Mouse (Mus musculus) embryonic facial prominence, embryonic 10.5 days (tissue): ENCODE data around the gene Mrpl51. TPM values are rescaled to one million over a fixed set of nuclear protein-coding genes. Genes with fewer than 3 reads are reported as not detected.

Experiments used
- DNase-seq: peaks from one replicate; pipeline ENCODE4 v3.0.0-alpha.2; 2017; ENCODE audit warnings: low spot score
- H3K27ac ChIP-seq: fragments of 300-500 bp; sonication (generic); replicated peaks from 2 replicates; pipeline ENCODE4 v1.5.1; 2016; ENCODE audit warnings: mild to moderate bottlenecking
- H3K27me3 ChIP-seq: fragments of 300-500 bp; sonication (generic); replicated peaks from 2 replicates; pipeline ENCODE4 v1.6.1; 2016; ENCODE audit warnings: low read depth, mild to moderate bottlenecking; ENCODE audit not compliant: poor library complexity, severe bottlenecking
- H3K36me3 ChIP-seq: fragments of 300-500 bp; sonication (generic); replicated peaks from 2 replicates; pipeline ENCODE4 v1.6.1; 2016; ENCODE audit warnings: mild to moderate bottlenecking, moderate library complexity
- H3K4me1 ChIP-seq: fragments of 300-500 bp; sonication (generic); 2 replicates; pipeline ENCODE4 v1.6.1; 2016
- H3K4me3 ChIP-seq: fragments of 300-500 bp; sonication (generic); 2 replicates; pipeline ENCODE4 v1.5.1; 2016; ENCODE audit warnings: mild to moderate bottlenecking, moderate library complexity
- H3K9me3 ChIP-seq: fragments of 300-500 bp; sonication (generic); 2 replicates; pipeline ENCODE4 v1.6.1; 2016; ENCODE audit warnings: mild to moderate bottlenecking
- WGBS: fragments of 180-500 bp; shearing (Covaris S2); methylation state at CpG from one replicate; pipeline ENCODE4 v1.1.7; 2016; 5-methylcytosine and 5-hydroxymethylcytosine counted together
- polyA plus RNA-seq: library from polyadenylated mRNA; unstranded; fragments of >200 nt; fragmentation: Nextera tagmentation; extraction: Ambion mirVana; gene quantifications from 2 replicates; pipeline ENCODE4 v1.2.1, GENCODE M21; 2016

Mrpl51 gene
- polyA plus RNA-seq, 1 experiment from 2014 or later: 214 TPM

GRCm38 (mm10) chr6:125213129-125213528, 21.5 kb downstream of the Mrpl51 start:
- Histone ChIP-seq H3K9me3 (no peaks in the 10 kb centered on the region), H3K27ac (no peak overlapping the region), H3K4me3 (no peak overlapping the region), H3K36me3 (no peaks in the 10 kb centered on the region), H3K27me3 (peaks cover 34% of the 10 kb centered on the region), H3K4me1 (peaks cover 11% of the 10 kb centered on the region)
- no peak for DNase-seq
- 76% methylated on average over 6 of the region's 6 CpGs for WGBS

- H3K4me1 ChIP-seq: peaks cover 11% of the 10 kb centered on the region
- H3K4me3 ChIP-seq: no peak overlapping the region
- H3K27ac ChIP-seq: no peak overlapping the region
- WGBS: 81% methylated on average over 6 of the region's 6 CpGs
- H3K36me3 ChIP-seq: no peaks in the 10 kb centered on the region
- peaks cover 34% of the 10 kb centered on the region for H3K27me3 ChIP-seq
- no peaks in the 10 kb centered on the region for H3K9me3 ChIP-seq
- no peak for DNase-seq
These were observed 22.1 kb downstream of the Mrpl51 start for GRCm38 (mm10) chr6:125213715-125214114.

GRCm38 (mm10) chr6:125215148-125215954, 23.8 kb downstream of the Mrpl51 start, which contains the start of gene Vamp1:
TSS of gene Vamp1 (plus strand) at chr6:125215551.
- Histone ChIP-seq H3K27me3 (peaks cover 34% of the 10 kb centered on the region), H3K4me3 (peak within 1 kb of the TSS; percentile 82), H3K36me3 (no peaks in the 10 kb centered on the region), H3K27ac (peak within 1 kb of the TSS; percentile 81), H3K9me3 (no peaks in the 10 kb centered on the region), H3K4me1 (peaks cover 11% of the 10 kb centered on the region)
- peak; percentile 91 for DNase-seq
- under 1% methylated on average over 48 of the region's 48 CpGs for whole genome bisulfite sequencing

- H3K27ac ChIP-seq: no peak overlapping the region
- WGBS: 90% methylated on average over 2 of the region's 2 CpGs
These were observed 25.3 kb downstream of the Mrpl51 start for GRCm38 (mm10) chr6:125216898-125217297.

GRCm38 (mm10) chr6:125217899-125218298, 26.3 kb downstream of the Mrpl51 start:
- peaks cover 11% of the 10 kb centered on the region for H3K4me1 ChIP-seq
- peaks cover 27% of the 10 kb centered on the region for H3K27me3 ChIP-seq
- DNase-seq: no peak
- no peak overlapping the region for H3K4me3 ChIP-seq
- H3K27ac ChIP-seq: no peak overlapping the region
- 91% methylated on average over 11 of the region's 11 CpGs for WGBS
- no peaks in the 10 kb centered on the region for H3K9me3 ChIP-seq
- H3K36me3 ChIP-seq: no peaks in the 10 kb centered on the region

More at GRCm38 (mm10) chr6:125216898-125217297, 25.3 kb downstream of the Mrpl51 start:
- Histone ChIP-seq H3K27me3 (peaks cover 34% of the 10 kb centered on the region), H3K36me3 (no peaks in the 10 kb centered on the region), H3K9me3 (no peaks in the 10 kb centered on the region), H3K4me1 (peaks cover 11% of the 10 kb centered on the region), H3K4me3 (no peak overlapping the region)
- no peak for DNase-seq

GRCm38 (mm10) chr6:125218963-125219362, 27.4 kb downstream of the Mrpl51 start:
- peaks cover 17% of the 10 kb centered on the region for H3K27me3 ChIP-seq
- peak; percentile 39 for DNase-seq
- H3K36me3 ChIP-seq: no peaks in the 10 kb centered on the region
- H3K27ac ChIP-seq: no peak overlapping the region
- no peaks in the 10 kb centered on the region for H3K9me3 ChIP-seq
- 80% methylated on average over 4 of the region's 4 CpGs for WGBS
- H3K4me1 ChIP-seq: peaks cover 11% of the 10 kb centered on the region
- no peak overlapping the region for H3K4me3 ChIP-seq

- no peaks in the 10 kb centered on the region for H3K36me3 ChIP-seq
- H3K27ac ChIP-seq: no peak overlapping the region
- peaks cover 4% of the 10 kb centered on the region for H3K4me1 ChIP-seq
- 91% methylated on average over 20 of the region's 20 CpGs for WGBS
- peaks cover 14% of the 10 kb centered on the region for H3K27me3 ChIP-seq
- H3K9me3 ChIP-seq: no peaks in the 10 kb centered on the region
- no peak overlapping the region; the same call in 1 of the 2 replicates for H3K4me3 ChIP-seq
- DNase-seq: no peak
These were observed 29.6 kb downstream of the Mrpl51 start for GRCm38 (mm10) chr6:125221115-125221745.

- DNase-seq: no peak
- H3K4me3 ChIP-seq: no peak overlapping the region
- H3K36me3 ChIP-seq: no peaks in the 10 kb centered on the region
- 91% methylated on average over 2 of the region's 2 CpGs for WGBS
- H3K4me1 ChIP-seq: no peaks in the 10 kb centered on the region
- no peak overlapping the region for H3K27ac ChIP-seq
- H3K9me3 ChIP-seq: no peaks in the 10 kb centered on the region
- peaks cover 5% of the 10 kb centered on the region for H3K27me3 ChIP-seq
These were observed 30.5 kb downstream of the Mrpl51 start for GRCm38 (mm10) chr6:125222146-125222545.

- H3K9me3 ChIP-seq: no peaks in the 10 kb centered on the region
- H3K27ac ChIP-seq: no peak overlapping the region
- DNase-seq: no peak
- H3K4me3 ChIP-seq: no peak overlapping the region
- 0 out of 2 replicates have a peak, but pooled peaks cover 4% of the 10 kb centered on the region for H3K27me3 ChIP-seq
- no peaks in the 10 kb centered on the region for H3K36me3 ChIP-seq
- WGBS: 78% methylated on average over 3 of the region's 3 CpGs
- H3K4me1 ChIP-seq: no peaks in the 10 kb centered on the region
These were observed 31.0 kb downstream of the Mrpl51 start for GRCm38 (mm10) chr6:125222577-125222976.

GRCm38 (mm10) chr6:125225518-125226115, 34.0 kb downstream of the Mrpl51 start:
- WGBS: 82% methylated on average over 5 of the region's 5 CpGs
- no peak overlapping the region for H3K27ac ChIP-seq
- no peaks in the 10 kb centered on the region for H3K27me3 ChIP-seq
- H3K4me3 ChIP-seq: no peak overlapping the region
- no peak for DNase-seq
- no peaks in the 10 kb centered on the region for H3K9me3 ChIP-seq
- H3K4me1 ChIP-seq: peaks cover 4% of the 10 kb centered on the region
- no peaks in the 10 kb centered on the region for H3K36me3 ChIP-seq

GRCm38 (mm10) chr6:125230571-125230970, 39.0 kb downstream of the Mrpl51 start:
- Histone ChIP-seq H3K9me3 (no peaks in the 10 kb centered on the region), H3K27ac (0 out of 2 replicates have a peak overlapping the region, but pooled peaks have one; percentile 10), H3K27me3 (no peaks in the 10 kb centered on the region), H3K4me3 (0 out of 2 replicates have a peak overlapping the region, but pooled peaks have one; percentile 59), H3K36me3 (no peaks in the 10 kb centered on the region), H3K4me1 (peaks cover 33% of the 10 kb centered on the region)
- WGBS: 65% methylated on average over 9 of the region's 9 CpGs
- no peak for DNase-seq

GRCm38 (mm10) chr6:125231117-125232044, 39.8 kb downstream of the Mrpl51 start, which contains the start of gene Tapbpl:
TSS of gene Tapbpl (minus strand) at chr6:125231860.
- H3K4me3 ChIP-seq: peak within 1 kb of the TSS; percentile 59
- no peaks in the 10 kb centered on the region for H3K36me3 ChIP-seq
- peak; percentile 47 for DNase-seq
- no peaks in the 10 kb centered on the region for H3K9me3 ChIP-seq
- no peaks in the 10 kb centered on the region for H3K27me3 ChIP-seq
- H3K4me1 ChIP-seq: peaks cover 35% of the 10 kb centered on the region
- H3K27ac ChIP-seq: peak within 1 kb of the TSS; percentile 78
- 9% methylated on average over 16 of the region's 16 CpGs for WGBS
